Mouse (Mus musculus) bone marrow macrophage, adult 2 months (primary cell): ENCODE measurements at regions not wholly inside any gene's neighbourhood (a gene's known extent, or its start where the extent isn't known, plus 50 kb on each side); places are given as distances from the start of the nearest gene placed in this dataset.

Source experiments
- CTCF ChIP-seq: IDR thresholded peaks from 2 replicates; pipeline ENCODE4 v1.5.1; 2012; ENCODE audit warnings: low read depth, mild to moderate bottlenecking, low read length, moderate library complexity
- POLR2A ChIP-seq: IDR thresholded peaks from 2 replicates; pipeline ENCODE4 v1.6.1; 2012; ENCODE audit warnings: mild to moderate bottlenecking, low read depth, low read length, borderline replicate concordance

GRCm38 (mm10) chr12:77060060-77060695 lies 98.2 kb upstream of the Max start:
- TF ChIP-seq CTCF: no peak; the same call in 1 of the 2 replicates
- no peak for TF ChIP-seq POLR2A
